ENCODE assay signal across 8 mouse cellular contexts in genomic region chr12:110889036-110890020, GRCm38 (mm10). TPM values are rescaled to one million over a fixed set of nuclear protein-coding genes. Genes with fewer than 3 reads are reported as not detected.
DNase-seq lines count a peak whose midpoint lies in the region; ATAC-seq and TF ChIP-seq lines count a peak whose summit lies in the region.

Gene Cinp (minus strand): TSS chr12:110889145.
Gene Tecpr2 (plus strand): TSS chr12:110889264.

- peak within 1 kb of the TSS; percentile 88 for H3K4me2 ChIP-seq in embryonic facial prominence, embryonic 13.5 days
- peak within 1 kb of the TSS; percentile 93 for H3K4me2 ChIP-seq in limb, embryonic 12.5 days
- peak within 1 kb of the TSS; percentile 84 for H3K4me2 ChIP-seq in midbrain, embryonic 15.5 days

- peak; percentile 99 for ATAC-seq in embryonic facial prominence, embryonic 13.5 days (ENCODE audit: insufficient number of reproducible peaks, insufficient read depth, low FRiP score, low TSS enrichment, low read depth)
- peak; percentile 99 for ATAC-seq in limb, embryonic 12.5 days (ENCODE audit: insufficient number of reproducible peaks, insufficient read depth, low FRiP score, low TSS enrichment, low read depth)
- ATAC-seq in midbrain, embryonic 15.5 days (replicated peaks) = peak; percentile 99

- peak within 1 kb of the TSS; percentile 79 for H3K4me3 ChIP-seq in embryonic facial prominence, embryonic 13.5 days
- peak within 1 kb of the TSS; percentile 73 for H3K4me3 ChIP-seq in kidney, adult 2 months (ENCODE audit: insufficient read depth, low read depth, low read length)
- peak within 1 kb of the TSS; percentile 88 for H3K4me3 ChIP-seq in limb, embryonic 12.5 days (replicated peaks)
- peak within 1 kb of the TSS; percentile 93 for H3K4me3 ChIP-seq in midbrain, embryonic 15.5 days
- peak within 1 kb of the TSS; percentile 88 for H3K4me3 ChIP-seq in spleen, adult 2 months (ENCODE audit: extremely low read depth, insufficient read depth, insufficient read length)

- no peaks in the 10 kb centered on the region for H3K9me3 ChIP-seq in embryonic facial prominence, embryonic 13.5 days
- no peaks in the 10 kb centered on the region for H3K9me3 ChIP-seq in limb, embryonic 12.5 days
- no peaks in the 10 kb centered on the region for H3K9me3 ChIP-seq in midbrain, embryonic 15.5 days

- TF ChIP-seq POLR2A in kidney, adult 2 months (IDR thresholded peaks at IDR 0.05; ENCODE audit: low read depth, low read length) = no peak
- no peak; the same call in none of the 2 replicates for TF ChIP-seq POLR2A in spleen, adult 2 months (IDR thresholded peaks at IDR 0.05; ENCODE audit: low read depth, low read length)

- H3K27ac ChIP-seq in embryonic facial prominence, embryonic 13.5 days = peak within 1 kb of the TSS; percentile 85
- no peak within 1 kb of the TSS for H3K27ac ChIP-seq in kidney, adult 2 months (ENCODE audit: insufficient read depth, low read depth, low read length)
- H3K27ac ChIP-seq in limb, embryonic 12.5 days = peak within 1 kb of the TSS; percentile 84
- H3K27ac ChIP-seq in midbrain, embryonic 15.5 days = peak within 1 kb of the TSS; percentile 95
- peak within 1 kb of the TSS; percentile 45 for H3K27ac ChIP-seq in spleen, adult 2 months (ENCODE audit: insufficient read depth, low read length)

- H3K9ac ChIP-seq in embryonic facial prominence, embryonic 13.5 days = peak within 1 kb of the TSS; percentile 84
- peak within 1 kb of the TSS; percentile 85 for H3K9ac ChIP-seq in limb, embryonic 12.5 days (replicated peaks)
- peak within 1 kb of the TSS; percentile 92 for H3K9ac ChIP-seq in midbrain, embryonic 15.5 days

- under 1% methylated on average over 69 of the region's 74 CpGs for WGBS in embryonic facial prominence, embryonic 13.5 days
- WGBS in kidney, adult 2 months = 2% methylated on average over 66 of the region's 74 CpGs
- under 1% methylated on average over 72 of the region's 74 CpGs for WGBS in limb, embryonic 12.5 days
- under 1% methylated on average over 68 of the region's 74 CpGs for WGBS in midbrain, embryonic 15.5 days
- 1% methylated on average over 72 of the region's 74 CpGs for WGBS in spleen, adult 2 months

- peak; percentile 94 for DNase-seq in 3134 (ENCODE audit: extremely low read depth, insufficient read length, low spot score)
- DNase-seq in adrenal gland, postnatal 36 days = peak; percentile 98 to 99
- peak; percentile 97 to 99 for DNase-seq in heart, adult 18-20 months
- peak; percentile 99 for DNase-seq in kidney, adult 2 months
- DNase-seq in spleen, adult 2 months (ENCODE audit: low read depth in 1 of 2, low spot score in 2 of 2) = peak; percentile 96 to 98

- no peak for TF ChIP-seq CTCF in kidney, adult 2 months (conservative IDR thresholded peaks at IDR 0.05; ENCODE audit: insufficient read depth, insufficient read length, low read depth, low read length)
- no peak for TF ChIP-seq CTCF in spleen, adult 2 months (IDR thresholded peaks at IDR 0.05; ENCODE audit: extremely low read depth, insufficient read depth, insufficient read length, insufficient replicate concordance)

- H3K27me3 ChIP-seq in embryonic facial prominence, embryonic 13.5 days = no peaks in the 10 kb centered on the region
- no peaks in the 10 kb centered on the region for H3K27me3 ChIP-seq in kidney, adult 2 months (replicated peaks; ENCODE audit: control insufficient read depth, insufficient read depth, low read length)
- H3K27me3 ChIP-seq in limb, embryonic 12.5 days = no peaks in the 10 kb centered on the region
- no peaks in the 10 kb centered on the region for H3K27me3 ChIP-seq in midbrain, embryonic 15.5 days (replicated peaks)
- H3K27me3 ChIP-seq in spleen, adult 2 months (ENCODE audit: control insufficient read depth, insufficient read depth, low read length) = no peaks in the 10 kb centered on the region

- no peaks in the 10 kb centered on the region for H3K36me3 ChIP-seq in embryonic facial prominence, embryonic 13.5 days
- H3K36me3 ChIP-seq in kidney, adult 2 months (ENCODE audit: control insufficient read depth, insufficient read depth, low read length) = no peaks in the 10 kb centered on the region
- H3K36me3 ChIP-seq in limb, embryonic 12.5 days = peaks cover 4% of the 10 kb centered on the region; the same call in 1 of the 2 replicates
- H3K36me3 ChIP-seq in midbrain, embryonic 15.5 days (replicated peaks) = no peaks in the 10 kb centered on the region
- no peaks in the 10 kb centered on the region for H3K36me3 ChIP-seq in spleen, adult 2 months (ENCODE audit: control insufficient read depth, insufficient read depth, low read length)

- H3K4me1 ChIP-seq in embryonic facial prominence, embryonic 13.5 days = peaks cover 17% of the 10 kb centered on the region
- peaks cover 6% of the 10 kb centered on the region; the same call in 1 of the 2 replicates for H3K4me1 ChIP-seq in kidney, adult 2 months (ENCODE audit: control insufficient read depth, insufficient read depth, low read length)
- peaks cover 15% of the 10 kb centered on the region for H3K4me1 ChIP-seq in limb, embryonic 12.5 days (replicated peaks)
- peaks cover 21% of the 10 kb centered on the region for H3K4me1 ChIP-seq in midbrain, embryonic 15.5 days
- peaks cover 6% of the 10 kb centered on the region; the same call in 1 of the 2 replicates for H3K4me1 ChIP-seq in spleen, adult 2 months (ENCODE audit: control insufficient read depth, insufficient read depth, insufficient read length)

RNA-seq across cellular contexts. Expression of gene Cinp, which starts in this region (rescaled TPM):
- total RNA-seq in adrenal gland, postnatal 36 days (2021) = 10 to 100 TPM; 41.2 to 42.2 TPM
- 66.9 and 74.3 TPM in 2 replicates for polyA plus RNA-seq in embryonic facial prominence, embryonic 13.5 days (2015; fragmentation: Nextera tagmentation; extraction: Ambion mirVana)
- 10 to 100 TPM; 26.9 to 29.5 TPM for total RNA-seq in heart, adult 18-20 months (2021)
- polyA plus RNA-seq in kidney, adult 2 months (2012; rRNA removed) = 27.1 and 28.6 TPM in 2 replicates
- 62.8 and 73.1 TPM in 2 replicates for polyA plus RNA-seq in limb, embryonic 12.5 days (2016; fragmentation: Nextera tagmentation; extraction: Ambion mirVana)
- 76.3 and 85.4 TPM in 2 replicates for polyA plus RNA-seq in midbrain, embryonic 15.5 days (2015; fragmentation: Nextera tagmentation; extraction: Ambion mirVana)
- polyA plus RNA-seq in spleen, adult 2 months (2012; rRNA removed) = 22.9 and 35.8 TPM in 2 replicates

RNA-seq across cellular contexts. Expression of gene Tecpr2, which starts in this region (rescaled TPM):
- 10 to 100 TPM in 1 of 2 experiments, 1 to 10 TPM in 1; 9.6 to 10.3 TPM for total RNA-seq in adrenal gland, postnatal 36 days (2021)
- polyA plus RNA-seq in embryonic facial prominence, embryonic 13.5 days (2015; fragmentation: Nextera tagmentation; extraction: Ambion mirVana) = 5.0 and 5.4 TPM in 2 replicates
- total RNA-seq in heart, adult 18-20 months (2021) = 1 to 10 TPM; 5.1 to 6.0 TPM
- polyA plus RNA-seq in kidney, adult 2 months (2012; rRNA removed) = 4.3 and 4.7 TPM in 2 replicates
- polyA plus RNA-seq in limb, embryonic 12.5 days (2016; fragmentation: Nextera tagmentation; extraction: Ambion mirVana) = 5.2 and 6.1 TPM in 2 replicates
- 8.9 and 9.4 TPM in 2 replicates for polyA plus RNA-seq in midbrain, embryonic 15.5 days (2015; fragmentation: Nextera tagmentation; extraction: Ambion mirVana)
- polyA plus RNA-seq in spleen, adult 2 months (2012; rRNA removed) = 4.0 and 4.1 TPM in 2 replicates
